In the genomic region with DNA sequence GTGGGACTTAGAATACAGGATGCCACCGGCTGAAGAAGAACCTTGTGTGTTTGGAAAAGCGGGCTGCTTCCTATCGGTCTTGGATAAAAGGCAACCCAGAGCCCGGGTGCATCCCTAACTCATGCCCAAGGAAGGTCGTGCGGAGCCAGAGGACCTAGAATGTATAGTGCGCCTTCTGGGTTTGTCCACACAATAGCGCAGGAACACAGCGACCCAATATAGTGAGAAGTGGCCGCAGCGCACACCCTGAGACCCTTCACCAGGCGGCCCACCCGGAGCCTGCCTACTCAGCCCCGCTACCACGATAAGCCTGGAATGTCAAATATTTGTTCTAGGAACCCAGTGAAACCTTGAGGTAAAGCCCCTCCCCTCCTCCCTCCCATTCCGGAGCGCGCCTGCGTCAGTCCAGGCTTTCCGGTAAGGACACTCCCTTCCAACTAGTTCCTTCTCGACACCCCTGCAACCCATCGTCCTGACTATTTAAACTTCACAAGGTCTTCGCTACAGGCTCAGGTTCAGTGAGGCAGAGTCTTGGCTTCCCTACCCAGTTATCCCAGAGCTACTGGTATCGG, we compare ENCODE assay signal across 7 mouse cellular contexts. TPM values are rescaled to one million over a fixed set of nuclear protein-coding genes. Genes with fewer than 3 reads are reported as not detected.
DNase-seq lines count a peak whose midpoint lies in the region; ATAC-seq lines count a peak whose summit lies in the region.

No protein-coding gene starts in this region.

- H3K36me3 ChIP-seq in heart, embryonic 12.5 days, result peaks cover under 1% of the 10 kb centered on the region; the same call in 1 of the 2 replicates
- peaks cover 2% of the 10 kb centered on the region; the same call in 1 of the 2 replicates for H3K36me3 ChIP-seq in kidney, embryonic 15.5 days

- peak overlapping the region; percentile 81 for H3K4me3 ChIP-seq in brown adipose tissue, adult 24 weeks (ENCODE audit: insufficient read depth, low read depth, low read length)
- peak overlapping the region; percentile 56 for H3K4me3 ChIP-seq in heart, embryonic 12.5 days
- peak overlapping the region; percentile 58 for H3K4me3 ChIP-seq in kidney, embryonic 15.5 days (replicated peaks)

- H3K27ac ChIP-seq in brown adipose tissue, adult 24 weeks (replicated peaks; ENCODE audit: low read depth, low read length), result peak overlapping the region; percentile 69
- peak overlapping the region; percentile 58; the same call in 1 of the 2 replicates for H3K27ac ChIP-seq in heart, embryonic 12.5 days (ENCODE audit: poor library complexity, severe bottlenecking)
- H3K27ac ChIP-seq in kidney, embryonic 15.5 days, result peak overlapping the region; percentile 89

- no peaks in the 10 kb centered on the region for H3K9me3 ChIP-seq in heart, embryonic 12.5 days (replicated peaks)
- no peaks in the 10 kb centered on the region for H3K9me3 ChIP-seq in kidney, embryonic 15.5 days (replicated peaks)

- peak; percentile 57 for DNase-seq in thymus, postnatal 4 days
- DNase-seq in thymus, postnatal 25 days, result no peak
- DNase-seq in lung, postnatal 25 days (ENCODE audit: low spot score), result peak; percentile 93
- peak; percentile 23 for DNase-seq in right cerebral cortex, postnatal 4 days

- peak overlapping the region; percentile 71 for H3K9ac ChIP-seq in heart, embryonic 12.5 days
- H3K9ac ChIP-seq in kidney, embryonic 15.5 days, result peak overlapping the region; percentile 52

- peaks cover 34% of the 10 kb centered on the region for H3K27me3 ChIP-seq in heart, embryonic 12.5 days (replicated peaks)
- peaks cover 65% of the 10 kb centered on the region for H3K27me3 ChIP-seq in kidney, embryonic 15.5 days

- peak; percentile 51 for ATAC-seq in heart, embryonic 12.5 days (ENCODE audit: insufficient number of reproducible peaks, low FRiP score)
- ATAC-seq in kidney, embryonic 15.5 days (replicated peaks; ENCODE audit: low FRiP score), result no peak

- under 1% methylated on average over 24 of the region's 24 CpGs for WGBS in heart, embryonic 12.5 days
- WGBS in kidney, embryonic 15.5 days, result under 1% methylated on average over 24 of the region's 24 CpGs

- H3K4me2 ChIP-seq in heart, embryonic 12.5 days, result peak overlapping the region; percentile 97
- H3K4me2 ChIP-seq in kidney, embryonic 15.5 days, result peak overlapping the region; percentile 67

- peaks cover 12% of the 10 kb centered on the region for H3K4me1 ChIP-seq in brown adipose tissue, adult 24 weeks (ENCODE audit: control insufficient read depth, insufficient read depth, insufficient read length, low read length)
- H3K4me1 ChIP-seq in heart, embryonic 12.5 days (replicated peaks), result peaks cover 35% of the 10 kb centered on the region
- peaks cover 58% of the 10 kb centered on the region for H3K4me1 ChIP-seq in kidney, embryonic 15.5 days

RNA-seq across cellular contexts. Expression of gene Esrp2, which starts 1.2 kb away (rescaled TPM):
- 0.63 and 1.5 TPM in 2 replicates for polyA plus RNA-seq in brown adipose tissue, adult 24 weeks (2012; ENCODE audit: insufficient read depth, insufficient read length, missing spikeins)
- 0.77 and 0.85 TPM in 2 replicates for polyA plus RNA-seq in heart, embryonic 12.5 days (2016; fragmentation: Nextera tagmentation; extraction: Ambion mirVana)
- 14.9 and 15.8 TPM in 2 replicates for polyA plus RNA-seq in kidney, embryonic 15.5 days (2015; fragmentation: Nextera tagmentation; extraction: Ambion mirVana)

RNA-seq across cellular contexts. Expression of gene Pla2g15, which starts 12.2 kb away (rescaled TPM):
- 7.8 and 13.4 TPM in 2 replicates for polyA plus RNA-seq in brown adipose tissue, adult 24 weeks (2012; ENCODE audit: insufficient read depth, insufficient read length, missing spikeins)
- polyA plus RNA-seq in heart, embryonic 12.5 days (2016; fragmentation: Nextera tagmentation; extraction: Ambion mirVana), result 10.5 and 11.4 TPM in 2 replicates
- polyA plus RNA-seq in kidney, embryonic 15.5 days (2015; fragmentation: Nextera tagmentation; extraction: Ambion mirVana), result 12.4 and 13.9 TPM in 2 replicates

RNA-seq across cellular contexts. Expression of gene Slc7a6, which starts 30.7 kb away (rescaled TPM):
- polyA plus RNA-seq in brown adipose tissue, adult 24 weeks (2012; ENCODE audit: insufficient read depth, insufficient read length, missing spikeins), result 24.6 and 40.2 TPM in 2 replicates
- 35.4 and 36.5 TPM in 2 replicates for polyA plus RNA-seq in heart, embryonic 12.5 days (2016; fragmentation: Nextera tagmentation; extraction: Ambion mirVana)
- polyA plus RNA-seq in kidney, embryonic 15.5 days (2015; fragmentation: Nextera tagmentation; extraction: Ambion mirVana), result 52.7 and 57.3 TPM in 2 replicates
